Mouse (Mus musculus) embryonic facial prominence, embryonic 12.5 days (tissue): ENCODE measurements around the gene Mxra7. TPM values are rescaled to one million over a fixed set of nuclear protein-coding genes. Genes with fewer than 3 reads are reported as not detected.

Experiments
- ATAC-seq: fragments of 200-750 bp; cut with Nextera tagmentation; 2 replicates; pipeline ENCODE4 v1.8.0; 2017; ENCODE audit not compliant: insufficient number of reproducible peaks, insufficient read depth, low FRiP score, low TSS enrichment
- H3K27ac ChIP-seq: fragments of 300-500 bp; sonication (generic); 2 replicates; pipeline ENCODE4 v1.5.1; 2016; ENCODE audit warnings: mild to moderate bottlenecking
- H3K27me3 ChIP-seq: fragments of 300-500 bp; sonication (generic); 2 replicates; pipeline ENCODE4 v1.6.1; 2016; ENCODE audit warnings: mild to moderate bottlenecking, moderate library complexity
- H3K36me3 ChIP-seq: fragments of 300-500 bp; sonication (generic); 2 replicates; pipeline ENCODE4 v1.6.1; 2016; ENCODE audit warnings: mild to moderate bottlenecking
- H3K4me1 ChIP-seq: fragments of 300-500 bp; sonication (generic); 2 replicates; pipeline ENCODE4 v1.6.1; 2016
- H3K4me2 ChIP-seq: fragments of 300-500 bp; sonication (generic); replicated peaks from 2 replicates; pipeline ENCODE4 v1.6.1; 2016; ENCODE audit warnings: mild to moderate bottlenecking, moderate library complexity
- H3K4me3 ChIP-seq: fragments of 300-500 bp; sonication (generic); 2 replicates; pipeline ENCODE4 v1.5.1; 2016; ENCODE audit warnings: mild to moderate bottlenecking
- H3K9ac ChIP-seq: fragments of 300-500 bp; sonication (generic); 2 replicates; pipeline ENCODE4 v1.6.1; 2016; ENCODE audit warnings: mild to moderate bottlenecking, moderate library complexity
- H3K9me3 ChIP-seq: fragments of 300-500 bp; sonication (generic); 2 replicates; pipeline ENCODE4 v1.6.1; 2016; ENCODE audit warnings: mild to moderate bottlenecking, moderate library complexity
- WGBS: fragments of 180-500 bp; shearing (Covaris S2); methylation state at CpG from one replicate; pipeline ENCODE4 v1.1.7; 2016; 5-methylcytosine and 5-hydroxymethylcytosine counted together
- polyA plus RNA-seq: library from polyadenylated mRNA; unstranded; fragments of >200 nt; fragmentation: Nextera tagmentation; extraction: Ambion mirVana; gene quantifications from 2 replicates; pipeline ENCODE4 v1.2.1, GENCODE M21; 2016

Gene Mxra7
- polyA plus RNA-seq, 1 experiment from 2014 or later = 34.1 TPM

GRCm38 (mm10) chr11:116814076-116814883, 13.6 kb downstream of the Mxra7 start:
- Histone ChIP-seq H3K4me1 (peaks cover 60% of the 10 kb centered on the region), H3K9me3 (no peaks in the 10 kb centered on the region), H3K4me2 (peak overlapping the region; percentile 18), H3K27me3 (no peaks in the 10 kb centered on the region), H3K27ac (peak overlapping the region; percentile 94), H3K36me3 (no peaks in the 10 kb centered on the region), H3K9ac (peak overlapping the region; percentile 29; the same call in 1 of the 2 replicates), H3K4me3 (no peak overlapping the region)
- WGBS = 9% methylated on average over 20 of the region's 20 CpGs
- no peak for ATAC-seq

DNA sequence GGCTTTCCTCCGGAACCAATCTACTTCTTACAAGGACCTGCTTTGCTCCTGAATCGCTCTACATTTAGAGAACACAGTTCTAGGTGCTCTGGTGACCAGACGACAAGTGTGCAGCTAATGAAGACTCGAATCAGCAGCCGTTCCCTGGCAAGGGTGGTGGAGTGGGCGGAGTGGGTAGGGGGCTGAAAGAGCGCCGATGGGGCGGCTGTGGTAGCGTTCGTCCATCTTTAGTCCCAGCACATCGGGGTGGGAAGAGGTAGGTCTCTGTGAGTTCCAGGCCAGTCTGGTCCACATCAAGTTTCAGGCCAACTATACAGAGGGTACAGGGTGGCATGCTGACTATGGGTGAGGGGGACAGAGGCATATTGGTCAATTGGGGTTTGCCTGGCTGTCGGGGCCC, 14.2 kb downstream of the Mxra7 start:
- no peak for ATAC-seq
- Histone ChIP-seq H3K9ac (no peak overlapping the region), H3K9me3 (no peaks in the 10 kb centered on the region), H3K36me3 (no peaks in the 10 kb centered on the region), H3K27ac (peak overlapping the region; percentile 94), H3K27me3 (0 out of 2 replicates have a peak, but pooled peaks cover 3% of the 10 kb centered on the region), H3K4me2 (0 out of 2 replicates have a peak overlapping the region, but pooled peaks have one; percentile 16), H3K4me1 (peaks cover 54% of the 10 kb centered on the region), H3K4me3 (no peak overlapping the region)
- 73% methylated on average over 13 of the region's 13 CpGs for WGBS

- no peak overlapping the region for H3K9ac ChIP-seq
- 0 out of 2 replicates have a peak overlapping the region, but pooled peaks have one; percentile 16 for H3K4me2 ChIP-seq
- ATAC-seq = peak; percentile 48
- H3K36me3 ChIP-seq = no peaks in the 10 kb centered on the region
- H3K4me3 ChIP-seq = no peak overlapping the region
- H3K4me1 ChIP-seq = peaks cover 55% of the 10 kb centered on the region
- no peaks in the 10 kb centered on the region for H3K9me3 ChIP-seq
- WGBS = 43% methylated on average over 21 of the region's 21 CpGs
- H3K27me3 ChIP-seq = 0 out of 2 replicates have a peak, but pooled peaks cover 3% of the 10 kb centered on the region
- H3K27ac ChIP-seq = peak overlapping the region; percentile 94
These were observed 14.9 kb downstream of the Mxra7 start for GRCm38 (mm10) chr11:116812793-116813529.

- peak overlapping the region; percentile 38; the same call in 1 of the 2 replicates for H3K9ac ChIP-seq
- H3K4me1 ChIP-seq = peaks cover 52% of the 10 kb centered on the region
- 0 out of 2 replicates have a peak, but pooled peaks cover 3% of the 10 kb centered on the region for H3K27me3 ChIP-seq
- peak overlapping the region; percentile 68 for H3K4me2 ChIP-seq
- H3K36me3 ChIP-seq = no peaks in the 10 kb centered on the region
- H3K27ac ChIP-seq = peak overlapping the region; percentile 81
- no peaks in the 10 kb centered on the region for H3K9me3 ChIP-seq
- H3K4me3 ChIP-seq = peak overlapping the region; percentile 33
- ATAC-seq = peak; percentile 80
- 9% methylated on average over 28 of the region's 32 CpGs for WGBS
These were observed 16.6 kb downstream of the Mxra7 start for GRCm38 (mm10) chr11:116810983-116811901.

DNA sequence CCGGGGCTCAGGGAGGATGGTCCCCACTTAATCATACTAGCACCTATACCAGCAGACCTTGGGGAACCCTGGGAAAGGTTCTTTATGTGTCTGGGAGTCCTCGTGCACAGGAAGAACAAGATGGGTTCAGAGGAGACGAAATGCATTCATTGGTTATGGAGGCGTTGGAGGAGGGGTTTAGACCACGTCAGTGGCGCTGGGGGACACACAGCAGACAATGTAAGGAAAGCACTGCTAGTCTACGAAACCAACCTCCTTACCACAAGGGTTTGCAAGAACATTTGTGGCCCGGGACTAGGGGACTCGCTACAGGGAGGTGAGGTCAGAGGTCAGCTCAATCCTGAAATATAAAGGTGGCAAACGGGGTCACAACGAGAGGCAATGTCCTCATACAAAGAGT, 17.3 kb downstream of the Mxra7 start:
- Histone ChIP-seq H3K9me3 (no peaks in the 10 kb centered on the region), H3K4me1 (peaks cover 51% of the 10 kb centered on the region), H3K27ac (peak overlapping the region; percentile 81; the same call in 1 of the 2 replicates), H3K4me3 (no peak overlapping the region), H3K36me3 (no peaks in the 10 kb centered on the region), H3K27me3 (0 out of 2 replicates have a peak, but pooled peaks cover 3% of the 10 kb centered on the region), H3K4me2 (peak overlapping the region; percentile 68; the same call in 1 of the 2 replicates), H3K9ac (no peak overlapping the region)
- ATAC-seq = no peak
- 63% methylated on average over 11 of the region's 11 CpGs for whole genome bisulfite sequencing

DNA sequence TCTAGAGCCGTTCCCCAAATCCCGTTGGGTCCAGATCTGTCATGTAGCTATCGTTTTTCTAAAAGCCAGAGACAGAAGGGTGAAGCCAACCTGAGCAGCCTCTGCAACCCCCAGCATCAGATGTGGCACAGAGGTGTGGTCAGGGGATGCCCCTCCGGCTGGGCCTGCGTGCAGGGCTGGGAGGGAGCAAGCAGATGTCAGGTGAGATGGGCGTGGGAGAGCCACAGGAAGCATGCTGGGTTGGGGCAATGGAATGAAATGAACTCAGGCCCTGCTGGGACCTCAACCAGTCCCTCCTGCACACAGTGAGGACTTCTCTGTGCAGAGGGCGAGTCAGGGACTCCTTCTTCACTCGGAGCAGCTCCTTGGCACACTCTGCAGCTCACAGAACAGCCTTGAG, 18.3 kb downstream of the Mxra7 start:
- H3K27ac ChIP-seq = no peak overlapping the region
- H3K4me2 ChIP-seq = no peak overlapping the region
- no peak overlapping the region for H3K4me3 ChIP-seq
- H3K4me1 ChIP-seq = peaks cover 42% of the 10 kb centered on the region
- H3K9ac ChIP-seq = no peak overlapping the region
- H3K9me3 ChIP-seq = no peaks in the 10 kb centered on the region
- 0 out of 2 replicates have a peak, but pooled peaks cover 3% of the 10 kb centered on the region for H3K27me3 ChIP-seq
- ATAC-seq = no peak
- 74% methylated on average over 8 of the region's 8 CpGs for WGBS
- no peaks in the 10 kb centered on the region for H3K36me3 ChIP-seq

GRCm38 (mm10) chr11:116808811-116809395, 18.9 kb downstream of the Mxra7 start:
- Histone ChIP-seq H3K36me3 (no peaks in the 10 kb centered on the region), H3K4me3 (no peak overlapping the region), H3K4me1 (peaks cover 36% of the 10 kb centered on the region), H3K27ac (no peak overlapping the region), H3K9ac (no peak overlapping the region), H3K27me3 (0 out of 2 replicates have a peak, but pooled peaks cover 3% of the 10 kb centered on the region), H3K9me3 (no peaks in the 10 kb centered on the region), H3K4me2 (no peak overlapping the region)
- 77% methylated on average over 11 of the region's 11 CpGs for WGBS
- ATAC-seq = no peak

DNA sequence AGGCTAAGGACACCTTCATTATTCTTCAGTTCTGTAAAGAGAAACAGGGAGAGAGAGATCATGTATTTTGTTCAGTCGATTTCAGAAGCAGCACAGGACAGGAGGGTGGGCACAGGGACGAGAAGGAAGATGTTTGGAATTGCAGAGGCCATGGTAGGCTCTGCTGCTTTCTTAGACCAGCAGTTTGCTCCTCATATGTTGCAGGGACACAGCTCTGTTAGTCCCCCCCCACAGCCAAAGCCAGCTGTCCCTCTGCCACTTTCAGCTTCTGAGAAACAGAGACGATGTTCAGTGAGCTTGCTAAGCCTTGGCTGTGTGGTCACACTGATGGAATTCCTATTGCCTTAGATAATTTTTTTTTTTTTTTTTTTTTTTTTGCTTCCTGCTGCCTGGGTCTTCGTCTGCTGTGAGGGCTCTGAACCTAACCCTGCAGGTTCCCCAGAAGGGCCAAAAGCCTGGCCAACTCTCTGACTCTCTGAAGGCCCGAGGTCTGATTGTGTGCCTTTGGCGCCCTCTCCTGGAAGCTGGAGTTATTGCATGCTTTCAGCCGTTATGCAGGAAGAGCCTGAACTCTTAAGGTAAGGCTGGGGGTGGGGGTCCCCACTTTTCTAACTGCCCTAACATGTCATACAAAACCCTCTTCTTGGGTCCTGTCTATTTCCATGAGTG, 19.8 kb downstream of the Mxra7 start:
- WGBS = 27% methylated on average over 7 of the region's 7 CpGs
- Histone ChIP-seq H3K36me3 (no peaks in the 10 kb centered on the region), H3K4me3 (no peak overlapping the region), H3K4me2 (no peak overlapping the region), H3K9me3 (no peaks in the 10 kb centered on the region), H3K27ac (no peak overlapping the region), H3K4me1 (peaks cover 27% of the 10 kb centered on the region), H3K27me3 (0 out of 2 replicates have a peak, but pooled peaks cover 3% of the 10 kb centered on the region), H3K9ac (no peak overlapping the region)
- ATAC-seq = no peak

DNA sequence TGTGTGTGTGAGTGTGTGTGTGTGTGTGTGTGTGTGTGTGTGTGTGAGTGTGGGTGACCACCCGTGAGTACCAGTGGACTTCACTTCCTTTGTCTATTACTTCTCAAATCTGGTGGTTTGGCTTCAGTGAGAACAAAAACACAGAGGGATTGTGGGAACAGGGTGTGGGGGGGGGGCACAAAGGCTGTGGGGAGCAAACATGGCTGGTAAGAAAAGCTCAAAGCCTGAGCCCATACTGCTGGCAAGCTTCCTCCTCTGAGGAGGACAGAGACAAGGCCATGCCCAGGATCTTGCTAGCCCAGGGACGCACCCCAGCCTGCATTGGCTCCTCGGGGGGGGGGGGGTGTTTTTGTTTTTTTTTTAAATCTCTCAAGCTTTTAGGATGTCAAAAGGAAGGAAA, 20.3 kb downstream of the Mxra7 start:
- Histone ChIP-seq H3K27ac (no peak overlapping the region), H3K4me1 (peaks cover 22% of the 10 kb centered on the region), H3K9me3 (no peaks in the 10 kb centered on the region)

GRCm38 (mm10) chr11:116807116-116807515, 20.7 kb downstream of the Mxra7 start:
- no peak overlapping the region for H3K9ac ChIP-seq
- no peaks in the 10 kb centered on the region for H3K36me3 ChIP-seq
- 0 out of 2 replicates have a peak, but pooled peaks cover 3% of the 10 kb centered on the region for H3K27me3 ChIP-seq
- H3K4me3 ChIP-seq = no peak overlapping the region
- no peak for ATAC-seq
- WGBS = 51% methylated on average over 7 of the region's 7 CpGs
- peaks cover 18% of the 10 kb centered on the region for H3K4me1 ChIP-seq
- H3K9me3 ChIP-seq = no peaks in the 10 kb centered on the region
- H3K4me2 ChIP-seq = no peak overlapping the region
- H3K27ac ChIP-seq = no peak overlapping the region

More for the DNA sequence above, 20.3 kb downstream of the Mxra7 start:
- Histone ChIP-seq H3K9ac (no peak overlapping the region), H3K4me3 (no peak overlapping the region), H3K36me3 (no peaks in the 10 kb centered on the region), H3K4me2 (no peak overlapping the region), H3K27me3 (0 out of 2 replicates have a peak, but pooled peaks cover 3% of the 10 kb centered on the region)
- WGBS = 82% methylated on average over 3 of the region's 3 CpGs
- no peak for ATAC-seq
